Mouse (Mus musculus) c-Kit-positive CD71-negative TER-119-negative erythroid progenitor cells, embryonic 14.5 days (primary cell): ENCODE results near the gene Fam171a1.
"Not testable (repeated sequence)": the region's sequence is repeated elsewhere in the genome, so short reads cannot be mapped to it uniquely, and the experiment has no call there.

Experiments used
- DNase-seq: peaks from one replicate; pipeline ENCODE4 v3.0.0-alpha.2; 2013; ENCODE audit warnings: low read depth

Gene Fam171a1

DNA sequence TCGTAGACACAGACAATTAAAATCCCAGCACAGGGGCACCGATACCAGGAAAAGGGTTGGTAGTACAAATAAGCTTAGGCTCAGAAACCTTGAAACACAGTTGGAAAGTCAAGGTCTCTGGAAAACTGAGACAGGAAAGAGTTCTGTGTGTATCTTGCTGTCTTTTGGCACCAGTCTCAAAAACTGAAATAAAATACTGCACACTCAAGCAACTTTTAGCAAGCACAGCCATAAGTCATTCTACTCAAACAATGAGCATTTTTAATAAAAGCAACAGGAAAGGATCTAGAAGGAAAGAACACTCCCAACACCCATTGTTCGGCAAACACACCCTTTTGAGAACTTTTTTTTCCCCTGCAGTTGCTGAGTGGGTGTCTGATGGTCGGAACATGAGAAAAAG, at the start of gene Fam171a1:
TSS of gene Fam171a1 (plus strand) at position 359 of the 400 bp plus-strand sequence.
- no peak for DNase-seq

DNA sequence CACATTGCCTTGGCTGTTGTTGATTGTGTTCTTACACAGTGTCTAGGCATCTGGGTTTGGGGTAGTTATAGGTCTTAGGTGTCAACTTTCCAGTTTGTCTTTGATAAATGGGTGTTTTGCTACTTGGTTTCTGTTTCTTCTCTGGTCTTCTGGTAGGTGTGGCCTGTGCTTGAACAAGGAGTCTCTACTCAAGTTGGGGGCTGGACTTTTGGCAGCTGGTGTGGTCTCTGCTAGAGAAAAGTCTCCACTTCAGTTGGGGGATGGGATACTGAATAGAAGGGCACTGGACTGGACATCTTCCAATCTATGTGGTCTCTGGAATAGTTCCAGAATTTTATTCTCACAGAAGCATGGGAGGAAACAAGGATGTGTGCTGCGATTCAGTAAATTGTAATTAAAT, 44.9 kb upstream of the Fam171a1 start:
- no peak for DNase-seq

DNA sequence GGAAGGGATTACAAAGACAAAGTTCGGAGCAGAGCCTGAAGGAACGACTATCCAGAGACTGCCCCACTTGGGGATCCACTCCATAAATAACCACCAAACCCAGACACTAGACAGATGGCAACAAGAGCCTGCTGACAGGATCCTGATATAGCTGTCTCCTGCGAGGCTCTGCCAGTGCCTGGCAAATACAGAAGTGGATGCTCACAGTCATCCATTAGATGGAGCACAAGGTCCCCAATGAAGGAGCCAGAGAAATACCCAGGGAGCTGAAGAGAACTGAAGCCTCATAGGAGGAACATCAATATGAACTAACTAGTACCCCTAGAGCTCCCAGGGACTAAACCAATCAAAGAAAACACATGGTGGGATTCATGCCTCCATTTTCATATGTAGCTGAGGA, 25.7 kb upstream of the Fam171a1 start:
- not testable (repeated sequence) for DNase-seq

GRCm38 (mm10) chr2:3089274-3089673, 24.8 kb upstream of the Fam171a1 start:
- DNase-seq, result no peak

DNA sequence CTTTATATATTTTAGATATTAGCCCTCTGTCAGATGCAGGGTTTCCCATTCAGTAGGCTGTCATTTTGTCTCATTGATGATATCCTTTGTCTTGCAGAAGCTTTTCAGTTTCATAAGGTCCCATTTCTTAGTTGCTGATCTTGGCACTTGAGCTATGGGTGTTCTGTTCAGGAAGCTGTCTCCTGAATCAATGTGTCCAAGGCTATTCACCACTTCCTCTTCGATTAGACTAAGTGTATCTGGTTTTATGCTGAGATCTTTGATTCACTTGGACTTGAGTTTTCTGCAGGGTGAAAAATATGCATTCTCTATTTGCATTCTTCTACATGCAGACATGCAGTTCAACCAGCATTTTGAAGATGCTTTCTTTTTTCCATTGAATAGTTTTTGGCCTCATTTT, 17.9 kb upstream of the Fam171a1 start:
- DNase-seq, result no peak

DNA sequence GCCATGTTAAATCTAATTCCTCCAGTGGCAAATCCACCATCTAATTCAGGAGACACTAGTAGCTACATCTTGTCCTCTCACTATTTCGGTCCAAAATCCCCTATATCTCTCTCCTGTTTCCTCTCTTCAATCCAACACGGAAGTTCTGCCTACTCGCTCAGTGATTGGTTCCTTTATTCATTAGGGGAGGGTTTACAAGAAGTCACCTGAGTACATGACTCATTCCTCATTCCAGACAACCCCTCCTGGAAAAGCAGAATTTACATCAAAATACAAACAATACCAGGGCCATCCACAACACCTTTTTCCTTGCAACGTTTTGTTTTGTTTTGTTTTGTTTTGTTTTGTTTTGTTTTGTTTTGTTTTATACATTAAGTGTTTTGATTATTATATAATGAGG, 14.1 kb upstream of the Fam171a1 start:
- DNase-seq, result no peak

GRCm38 (mm10) chr2:3101292-3101957, 12.6 kb upstream of the Fam171a1 start:
- DNase-seq, result no peak

GRCm38 (mm10) chr2:3102360-3102759, 11.7 kb upstream of the Fam171a1 start:
- DNase-seq, result no peak

- no peak for DNase-seq
Observed at GRCm38 (mm10) chr2:3107471-3107870, 6.6 kb upstream of the Fam171a1 start.

DNA sequence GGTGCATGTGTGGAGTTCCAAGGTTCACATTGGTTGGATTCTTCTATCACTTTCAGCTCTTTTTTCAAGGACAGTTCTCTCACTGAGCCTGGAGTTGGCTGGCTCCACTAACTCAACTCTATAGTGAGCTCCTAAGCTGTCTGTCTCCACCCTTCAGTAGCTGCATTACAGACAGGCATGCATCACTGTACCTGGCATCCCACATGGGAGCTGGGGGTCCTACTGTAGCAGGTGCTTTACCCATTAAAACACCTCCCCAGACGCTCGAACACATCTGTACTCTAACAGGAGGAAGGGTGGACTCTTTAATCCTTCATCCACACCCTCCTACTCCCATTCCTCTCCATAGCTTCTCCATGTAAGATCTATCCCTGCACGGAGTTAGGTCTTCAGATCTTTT, 5.6 kb upstream of the Fam171a1 start:
- DNase-seq, result no peak

DNA sequence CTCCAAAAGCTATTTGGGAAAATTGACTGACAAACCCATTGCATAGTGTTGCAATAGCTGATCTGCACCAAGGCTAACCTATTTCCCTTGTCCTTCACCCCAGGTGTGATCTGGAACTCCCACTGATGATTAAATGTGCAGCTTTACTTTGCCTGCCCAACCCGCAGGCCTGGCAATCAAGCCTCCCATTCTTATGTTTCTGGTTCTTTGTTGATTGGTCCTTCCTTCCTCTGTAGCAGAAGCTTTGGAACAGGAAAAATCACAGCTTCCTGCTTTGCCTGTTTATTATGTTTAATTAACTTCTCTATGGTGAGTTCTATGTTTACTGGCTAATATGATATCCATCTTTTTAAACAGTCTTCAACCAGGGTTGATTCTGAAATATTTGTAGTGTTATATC, 5.2 kb upstream of the Fam171a1 start:
- DNase-seq, result no peak

- DNase-seq, result no peak
Observed at GRCm38 (mm10) chr2:3117855-3118202, 3.8 kb downstream of the Fam171a1 start.

- peak; percentile 44 for DNase-seq
Observed at GRCm38 (mm10) chr2:3118203-3118941, 4.3 kb downstream of the Fam171a1 start.

GRCm38 (mm10) chr2:3118969-3119368, 4.9 kb downstream of the Fam171a1 start:
- DNase-seq, result no peak

DNA sequence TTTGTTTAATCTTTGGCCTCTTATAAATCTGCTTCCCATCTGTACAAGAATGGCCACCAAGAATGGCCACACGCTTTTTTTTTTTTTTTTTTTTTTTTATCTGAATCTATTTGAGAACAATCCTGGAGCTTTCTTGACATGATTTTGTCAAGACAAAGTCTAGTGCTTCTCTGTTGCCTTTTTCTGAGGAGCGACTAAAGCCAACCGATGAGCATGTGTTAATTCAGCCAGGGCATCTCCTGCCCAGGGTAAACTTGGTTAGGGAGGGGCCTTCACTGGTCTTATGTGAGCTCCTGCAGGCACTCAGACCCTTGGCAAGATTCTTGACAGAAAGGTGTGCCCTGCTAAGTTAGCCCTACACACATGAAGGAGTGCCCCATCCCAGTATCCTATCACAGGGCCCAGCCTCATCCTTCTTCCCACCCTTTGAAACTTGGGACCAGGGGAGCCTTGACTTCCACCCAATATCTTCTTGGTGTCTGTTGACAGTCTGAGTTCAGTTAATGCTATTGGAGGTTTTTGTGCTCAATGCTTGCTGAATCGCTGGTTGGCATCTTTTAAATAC, 5.4 kb downstream of the Fam171a1 start:
- no peak for DNase-seq

DNA sequence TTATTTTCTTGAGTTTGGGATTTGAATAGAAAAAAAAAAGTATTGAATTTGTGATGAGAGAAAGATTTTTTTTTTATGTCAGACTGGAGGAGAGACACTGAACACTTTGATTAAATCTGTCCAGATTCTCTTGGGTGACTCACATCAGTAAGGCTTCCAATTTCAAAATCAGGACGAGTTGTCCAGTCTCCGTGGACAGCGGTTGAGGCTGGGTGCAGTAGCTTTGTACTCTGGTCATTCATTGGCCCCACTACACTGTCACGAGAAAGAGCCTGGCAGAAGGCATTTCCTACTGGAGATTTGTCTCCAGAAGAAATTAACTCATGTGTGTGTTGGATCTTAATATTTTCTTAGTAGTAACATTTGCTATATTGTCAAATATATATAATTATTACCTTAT, 8.5 kb downstream of the Fam171a1 start:
- no peak for DNase-seq

- DNase-seq, result no peak
Observed at GRCm38 (mm10) chr2:3127256-3127883, 13.3 kb downstream of the Fam171a1 start.

DNA sequence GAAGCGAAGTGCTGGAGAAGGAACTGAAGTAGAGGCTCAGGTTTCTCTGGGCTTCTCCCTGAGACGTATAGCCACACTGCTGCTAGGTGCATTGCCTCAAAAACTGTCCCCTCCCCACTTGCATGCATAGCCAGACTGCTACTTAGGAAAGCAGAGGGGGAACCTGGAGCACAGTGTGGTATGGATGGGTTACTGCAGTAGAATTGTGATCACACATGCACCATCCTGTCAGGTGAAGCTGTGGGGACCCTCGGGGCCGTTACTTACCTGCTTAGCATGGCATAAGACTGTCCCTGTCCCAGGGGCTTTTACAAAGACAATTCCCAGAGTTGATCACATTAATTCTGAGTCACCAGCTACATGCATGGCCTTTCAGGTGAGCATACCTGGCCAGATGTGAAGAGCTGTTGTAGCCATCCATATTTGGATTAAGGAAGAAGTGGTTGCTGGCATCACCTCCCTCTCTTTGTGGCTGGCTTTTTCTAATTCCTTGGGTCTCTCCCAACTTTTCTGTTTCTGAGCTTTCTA, 14.4 kb downstream of the Fam171a1 start:
- DNase-seq, result no peak

- no peak for DNase-seq
Observed at GRCm38 (mm10) chr2:3128910-3129309, 14.9 kb downstream of the Fam171a1 start.

DNA sequence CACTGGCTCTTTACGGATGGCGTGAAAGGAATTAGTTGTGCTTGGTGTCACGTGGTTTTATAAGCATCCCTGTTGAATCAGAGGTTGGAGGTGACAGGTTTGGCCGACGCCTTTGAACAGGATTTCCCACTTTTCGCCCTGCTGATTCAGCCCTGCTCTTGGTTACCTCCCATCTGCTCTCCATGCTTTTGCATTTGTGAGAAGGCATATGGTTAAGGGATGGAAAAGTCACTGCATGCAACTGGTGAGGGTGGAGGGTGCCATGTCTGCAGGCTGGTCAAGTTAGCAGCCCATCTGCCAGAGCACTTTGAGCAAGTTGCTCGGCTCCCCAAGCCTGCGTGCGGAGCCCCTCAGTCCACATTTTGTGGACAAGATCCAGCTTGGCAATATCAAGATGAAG, 18.4 kb downstream of the Fam171a1 start:
- no peak for DNase-seq

- DNase-seq, result no peak
Observed at GRCm38 (mm10) chr2:3134580-3135296, 20.7 kb downstream of the Fam171a1 start.

GRCm38 (mm10) chr2:3135297-3135684, 21.3 kb downstream of the Fam171a1 start:
- DNase-seq, result no peak
